Mouse (Mus musculus) liver, embryonic 14.5 days (tissue): ENCODE data around the gene Mybpc3.

Source experiments
- CTCF ChIP-seq: IDR thresholded peaks from 2 replicates; pipeline ENCODE4 v1.5.1; 2016; ENCODE audit warnings: antibody characterized with exemption, low read depth, control low read depth
- EP300 ChIP-seq: IDR thresholded peaks from 2 replicates; pipeline ENCODE4 v1.6.1; 2016; ENCODE audit warnings: antibody characterized with exemption, low read depth

- no peak for TF ChIP-seq CTCF
- no peak for TF ChIP-seq EP300
Measured at GRCm38 (mm10) chr2:91117585-91118275, at the start of gene Mybpc3.
